Mouse (Mus musculus): Measurements from ENCODE around the gene Tff2.

DNA sequence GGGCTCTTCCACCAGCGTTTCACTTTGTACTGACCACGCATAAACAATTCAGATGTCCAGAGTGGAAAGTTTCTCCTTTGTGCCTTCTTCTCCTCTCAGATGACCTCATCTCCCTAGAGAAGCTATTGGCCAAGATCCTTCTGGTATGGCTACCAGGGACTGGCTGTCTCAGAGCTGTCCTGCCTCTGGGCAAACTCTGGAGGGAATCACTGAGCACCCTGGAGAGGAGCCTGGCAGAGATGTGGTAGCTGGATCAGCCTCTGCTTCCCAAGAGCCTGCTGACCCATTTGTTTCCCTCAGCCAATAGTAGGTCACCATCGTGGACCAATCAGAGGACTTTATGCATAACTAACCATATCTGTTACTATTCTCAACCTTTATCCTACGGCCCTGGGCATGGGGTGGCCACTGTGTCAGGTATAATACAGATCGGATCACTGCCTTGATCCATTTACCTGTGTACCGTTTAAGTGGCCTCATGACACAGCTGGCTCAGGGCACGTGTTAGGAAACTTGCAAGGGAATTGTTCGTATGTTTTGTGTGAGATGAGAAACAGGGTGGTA is 41.0 kb downstream of the Tff2 start:
- no peak for TF ChIP-seq CTCF (IDR thresholded peaks at IDR 0.05; ENCODE audit: low read depth)
- no peak for TF ChIP-seq EP300 (IDR thresholded peaks at IDR 0.05; ENCODE audit: low read depth)

Data from liver, postnatal 0 days (tissue).